Mouse (Mus musculus): Measurements from ENCODE around the gene Trmt1. TPM values are rescaled to one million over a fixed set of nuclear protein-coding genes. Genes with fewer than 3 reads are reported as not detected.

Trmt1 gene
- polyA plus RNA-seq, 1 experiment from 2014 or later: 40.6 TPM

DNA sequence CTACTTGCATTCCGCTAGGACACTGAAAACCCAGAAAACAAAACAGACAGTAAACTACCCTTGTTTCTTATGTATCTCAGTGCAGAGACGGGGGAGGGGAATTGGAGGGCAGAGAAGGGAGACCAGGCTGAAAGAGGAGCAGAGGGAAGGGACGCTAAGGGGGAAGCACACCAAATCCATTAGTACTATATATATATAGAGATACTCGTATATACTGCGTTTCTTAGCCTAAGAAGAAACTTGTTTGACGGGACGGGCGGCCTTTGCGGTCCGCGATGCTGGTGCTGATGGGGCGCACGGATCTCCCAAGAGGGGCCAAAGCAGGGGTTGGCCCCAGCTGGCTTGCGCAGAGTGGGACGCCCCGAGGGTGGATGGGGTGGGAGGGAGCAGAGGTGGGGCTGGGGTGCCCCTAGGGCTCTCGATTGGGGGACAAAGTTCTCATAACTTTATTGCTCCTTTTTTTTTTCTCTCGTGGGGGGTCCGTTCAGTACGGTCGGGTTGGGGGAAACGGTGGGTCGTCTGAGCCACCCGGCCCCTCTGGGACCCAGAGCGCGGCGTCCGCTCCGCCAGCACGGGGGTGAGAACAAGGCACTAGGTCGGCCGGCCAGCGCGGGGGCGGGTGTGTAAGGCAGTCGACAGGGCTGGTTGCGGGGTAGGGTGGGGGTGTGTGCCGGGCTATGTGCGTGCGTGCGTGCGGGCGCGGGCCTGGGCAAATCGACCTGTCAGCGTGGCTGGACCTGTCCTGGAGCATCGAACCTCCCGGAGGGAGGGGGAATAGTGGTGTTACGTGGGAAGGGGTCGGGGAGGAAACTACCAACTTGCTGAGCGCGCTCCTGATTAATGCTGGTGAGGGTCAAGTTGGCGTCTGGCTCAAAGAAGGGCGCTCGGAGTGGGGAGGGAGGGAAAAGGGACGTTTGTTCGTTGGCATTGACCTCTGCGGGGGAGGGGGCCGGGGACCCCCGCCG, 19.0 kb downstream of the Trmt1 start:
- Histone ChIP-seq H3K4me2 (peak overlapping the region; percentile 62), H3K27ac (peak overlapping the region; percentile 77), H3K27me3 (peaks cover 59% of the 10 kb centered on the region), H3K9me3 (replicated peaks) (no peaks in the 10 kb centered on the region), H3K36me3 (no peaks in the 10 kb centered on the region; the same call in 1 of the 2 replicates), H3K4me1 (replicated peaks) (peaks cover 74% of the 10 kb centered on the region), H3K9ac (peak overlapping the region; percentile 52), H3K4me3 (peak overlapping the region; percentile 40)
- no peak for ATAC-seq (replicated peaks; ENCODE audit: insufficient number of reproducible peaks, insufficient read depth, low FRiP score, low read depth)
- WGBS: 7% methylated on average over 61 of the region's 61 CpGs

DNA sequence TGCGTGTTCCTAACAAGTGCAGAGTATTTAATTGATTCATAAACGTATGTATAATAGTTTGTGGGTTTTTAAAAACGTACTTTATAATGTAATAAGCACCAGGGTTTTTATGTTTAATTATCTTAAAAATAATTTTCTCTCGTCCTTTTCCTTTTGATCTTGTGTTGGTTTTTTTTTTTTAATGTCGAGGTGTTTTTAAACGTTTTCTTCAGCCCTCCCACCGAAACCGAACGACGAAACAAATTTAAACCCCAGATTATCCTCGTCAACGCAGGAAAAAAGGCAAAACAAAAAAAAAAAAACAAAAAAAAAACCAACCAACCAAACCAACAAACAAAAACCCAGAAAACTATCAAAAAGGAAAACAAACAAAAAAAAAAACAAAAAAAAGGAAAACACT, 19.9 kb downstream of the Trmt1 start:
- H3K27me3 ChIP-seq: peaks cover 59% of the 10 kb centered on the region
- H3K4me1 ChIP-seq (replicated peaks): peaks cover 71% of the 10 kb centered on the region
- H3K4me3 ChIP-seq: peak overlapping the region; percentile 40
- no peaks in the 10 kb centered on the region for H3K9me3 ChIP-seq (replicated peaks)
- H3K4me2 ChIP-seq: peak overlapping the region; percentile 62
- peak overlapping the region; percentile 52 for H3K9ac ChIP-seq
- 21% methylated on average over 12 of the region's 12 CpGs for WGBS
- peak overlapping the region; percentile 77 for H3K27ac ChIP-seq
- ATAC-seq (replicated peaks; ENCODE audit: insufficient number of reproducible peaks, insufficient read depth, low FRiP score, low read depth): no peak
- no peaks in the 10 kb centered on the region; the same call in 1 of the 2 replicates for H3K36me3 ChIP-seq

DNA sequence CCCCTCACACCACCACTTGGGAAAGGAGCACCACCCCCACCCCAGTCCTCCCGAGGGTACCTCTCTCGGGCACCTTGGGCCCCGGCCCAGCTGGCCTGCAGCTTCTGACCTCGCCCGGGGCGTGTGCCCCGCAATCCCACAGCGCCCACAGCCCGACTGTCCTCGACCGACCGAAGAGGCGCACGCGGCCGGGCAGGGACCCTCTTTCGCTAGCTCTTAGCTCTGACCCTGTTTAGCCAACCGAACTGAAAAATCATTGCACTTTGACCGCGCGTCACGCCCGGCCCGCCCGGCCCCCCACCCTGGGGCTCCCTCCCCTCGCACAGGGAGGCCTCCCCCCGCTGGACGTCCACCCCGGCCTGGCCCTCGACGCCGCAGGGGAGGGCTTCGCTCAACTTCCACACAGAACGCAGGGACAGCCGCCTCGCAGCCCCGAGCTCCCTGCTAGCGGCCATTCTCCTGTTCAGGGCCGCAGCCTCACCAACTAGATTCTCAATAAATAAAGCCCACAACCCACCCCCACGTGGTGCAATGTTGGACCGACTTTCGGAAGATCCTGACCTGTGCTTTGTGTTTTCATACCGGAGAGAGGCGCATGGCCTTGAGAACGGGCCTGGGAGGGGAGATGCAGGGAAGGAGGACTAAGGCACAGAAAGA, 20.6 kb downstream of the Trmt1 start:
- no peaks in the 10 kb centered on the region for H3K9me3 ChIP-seq (replicated peaks)
- 0 out of 2 replicates have a peak, but pooled peaks have one; percentile 17 for ATAC-seq (replicated peaks; ENCODE audit: insufficient number of reproducible peaks, insufficient read depth, low FRiP score, low read depth)
- peak overlapping the region; percentile 39 for H3K4me3 ChIP-seq
- H3K9ac ChIP-seq: peak overlapping the region; percentile 49
- H3K36me3 ChIP-seq: no peaks in the 10 kb centered on the region; the same call in 1 of the 2 replicates
- peak overlapping the region; percentile 83 for H3K27ac ChIP-seq
- WGBS: 8% methylated on average over 45 of the region's 45 CpGs
- H3K4me2 ChIP-seq: peak overlapping the region; percentile 56
- peaks cover 59% of the 10 kb centered on the region for H3K27me3 ChIP-seq
- peaks cover 69% of the 10 kb centered on the region for H3K4me1 ChIP-seq (replicated peaks)

GRCm38 (mm10) chr8:84707267-84707883, 21.3 kb downstream of the Trmt1 start:
- WGBS: 21% methylated on average over 22 of the region's 22 CpGs
- Histone ChIP-seq H3K4me2 (peak overlapping the region; percentile 56), H3K36me3 (no peaks in the 10 kb centered on the region; the same call in 1 of the 2 replicates), H3K9me3 (replicated peaks) (no peaks in the 10 kb centered on the region), H3K27me3 (peaks cover 57% of the 10 kb centered on the region), H3K27ac (peak overlapping the region; percentile 83), H3K9ac (peak overlapping the region; percentile 49), H3K4me1 (replicated peaks) (peaks cover 75% of the 10 kb centered on the region), H3K4me3 (peak overlapping the region; percentile 39)
- 0 out of 2 replicates have a peak, but pooled peaks have one; percentile 4 for ATAC-seq (replicated peaks; ENCODE audit: insufficient number of reproducible peaks, insufficient read depth, low FRiP score, low read depth)

- H3K4me3 ChIP-seq: peak overlapping the region; percentile 39
- no peaks in the 10 kb centered on the region for H3K9me3 ChIP-seq (replicated peaks)
- H3K9ac ChIP-seq: peak overlapping the region; percentile 37
- 29% methylated on average over 15 of the region's 15 CpGs for WGBS
- no peaks in the 10 kb centered on the region; the same call in 1 of the 2 replicates for H3K36me3 ChIP-seq
- peaks cover 50% of the 10 kb centered on the region for H3K27me3 ChIP-seq
- no peak for ATAC-seq (replicated peaks; ENCODE audit: insufficient number of reproducible peaks, insufficient read depth, low FRiP score, low read depth)
- H3K4me1 ChIP-seq (replicated peaks): peaks cover 76% of the 10 kb centered on the region
- peak overlapping the region; percentile 83 for H3K27ac ChIP-seq
- peak overlapping the region; percentile 56 for H3K4me2 ChIP-seq
These were observed 22.0 kb downstream of the Trmt1 start for GRCm38 (mm10) chr8:84708071-84708541.

- ATAC-seq (replicated peaks; ENCODE audit: insufficient number of reproducible peaks, insufficient read depth, low FRiP score, low read depth): peak; percentile 43
- Histone ChIP-seq H3K9me3 (replicated peaks) (no peaks in the 10 kb centered on the region), H3K36me3 (no peaks in the 10 kb centered on the region; the same call in 1 of the 2 replicates), H3K4me1 (replicated peaks) (peaks cover 76% of the 10 kb centered on the region), H3K9ac (no peak overlapping the region), H3K27me3 (peaks cover 45% of the 10 kb centered on the region), H3K4me2 (no peak overlapping the region), H3K4me3 (no peak overlapping the region), H3K27ac (no peak overlapping the region; the same call in 1 of the 2 replicates)
- 20% methylated on average over 12 of the region's 12 CpGs for WGBS
These were observed 22.8 kb downstream of the Trmt1 start for GRCm38 (mm10) chr8:84708774-84709475.

DNA sequence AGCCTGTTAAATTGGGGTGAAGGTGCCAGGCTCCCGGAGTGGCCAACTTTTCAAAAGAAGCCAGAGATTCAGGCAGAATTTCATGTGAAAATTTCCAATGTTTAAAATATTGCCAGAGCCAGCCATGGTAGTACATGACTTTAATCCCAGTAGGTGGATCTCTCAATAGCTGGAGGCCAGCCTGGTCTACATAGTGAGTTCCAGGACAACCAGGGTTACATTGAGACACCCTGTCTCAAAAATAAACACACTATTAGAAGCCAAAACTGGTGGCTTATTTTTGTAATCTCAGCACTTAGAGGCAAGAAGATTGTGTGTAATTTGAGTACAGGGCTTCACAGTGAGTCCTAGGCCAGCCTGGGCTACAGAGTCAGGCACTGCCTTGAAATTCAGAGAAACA, 23.8 kb downstream of the Trmt1 start:
- WGBS: 94% methylated on average over 1 of the region's 1 CpGs
- H3K27ac ChIP-seq: peak overlapping the region; percentile 33; the same call in 1 of the 2 replicates
- H3K9me3 ChIP-seq (replicated peaks): no peaks in the 10 kb centered on the region
- peak overlapping the region; percentile 27; the same call in 1 of the 2 replicates for H3K9ac ChIP-seq
- peaks cover 76% of the 10 kb centered on the region for H3K4me1 ChIP-seq (replicated peaks)
- H3K27me3 ChIP-seq: peaks cover 35% of the 10 kb centered on the region
- no peak overlapping the region for H3K4me2 ChIP-seq
- no peak overlapping the region for H3K4me3 ChIP-seq
- no peak for ATAC-seq (replicated peaks; ENCODE audit: insufficient number of reproducible peaks, insufficient read depth, low FRiP score, low read depth)
- H3K36me3 ChIP-seq: no peaks in the 10 kb centered on the region

GRCm38 (mm10) chr8:84711312-84711711, 25.2 kb downstream of the Trmt1 start:
- no peak overlapping the region for H3K4me2 ChIP-seq
- H3K36me3 ChIP-seq: no peaks in the 10 kb centered on the region
- H3K9me3 ChIP-seq (replicated peaks): no peaks in the 10 kb centered on the region
- ATAC-seq (replicated peaks; ENCODE audit: insufficient number of reproducible peaks, insufficient read depth, low FRiP score, low read depth): no peak
- H3K27ac ChIP-seq: peak overlapping the region; percentile 80
- H3K4me3 ChIP-seq: no peak overlapping the region
- no peak overlapping the region for H3K9ac ChIP-seq
- H3K4me1 ChIP-seq (replicated peaks): peaks cover 77% of the 10 kb centered on the region
- 45% methylated on average over 3 of the region's 3 CpGs for WGBS
- peaks cover 30% of the 10 kb centered on the region for H3K27me3 ChIP-seq

DNA sequence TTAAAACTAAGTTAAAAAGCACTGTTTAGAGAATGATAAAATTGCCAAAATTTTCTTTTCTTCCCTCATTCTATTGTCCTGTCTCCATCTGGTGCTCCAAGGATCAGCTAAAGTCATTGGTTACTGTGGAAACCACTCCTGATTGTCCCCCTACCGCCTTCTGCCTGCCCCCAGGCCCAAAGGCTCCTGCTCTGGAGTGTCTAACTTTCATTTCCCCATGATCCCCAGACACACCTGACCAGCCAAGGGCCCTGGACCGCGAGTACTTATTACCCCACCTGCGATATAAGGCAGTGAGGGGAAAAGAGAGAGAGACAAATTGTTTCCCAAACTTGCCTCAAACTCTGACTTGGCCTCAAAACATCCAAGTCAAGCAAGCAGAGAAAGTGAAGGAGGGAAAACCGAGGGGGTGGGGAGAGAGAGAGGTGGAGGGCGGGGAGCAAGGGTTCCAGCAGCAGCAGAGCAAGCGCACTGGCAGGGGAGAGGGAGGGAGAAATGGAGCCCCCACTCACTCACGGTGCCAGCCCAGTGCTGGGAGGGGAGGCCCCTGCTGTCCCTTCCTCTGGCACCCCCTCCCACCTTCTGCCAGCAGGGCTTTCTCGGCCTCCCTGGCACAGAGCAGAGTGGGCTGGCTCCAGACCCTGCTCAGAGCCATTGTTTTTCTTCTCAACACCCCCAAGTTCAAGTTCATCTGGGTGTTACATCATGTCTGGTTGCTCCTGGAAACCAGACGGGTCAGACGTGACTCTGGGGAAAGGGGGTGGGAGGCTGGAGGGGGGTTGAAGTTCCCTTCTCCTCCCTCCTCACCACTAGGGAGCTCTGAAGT, 26.0 kb downstream of the Trmt1 start:
- no peaks in the 10 kb centered on the region for H3K9me3 ChIP-seq (replicated peaks)
- peaks cover 28% of the 10 kb centered on the region for H3K27me3 ChIP-seq
- H3K4me1 ChIP-seq (replicated peaks): peaks cover 74% of the 10 kb centered on the region
- ATAC-seq (replicated peaks; ENCODE audit: insufficient number of reproducible peaks, insufficient read depth, low FRiP score, low read depth): peak; percentile 67
- peak overlapping the region; percentile 80 for H3K27ac ChIP-seq
- peak overlapping the region; percentile 23 for H3K4me2 ChIP-seq
- H3K4me3 ChIP-seq: no peak overlapping the region
- whole genome bisulfite sequencing: 29% methylated on average over 11 of the region's 11 CpGs
- H3K36me3 ChIP-seq: no peaks in the 10 kb centered on the region
- H3K9ac ChIP-seq: no peak overlapping the region

- ATAC-seq (replicated peaks; ENCODE audit: insufficient number of reproducible peaks, insufficient read depth, low FRiP score, low read depth): no peak
These were observed 26.6 kb downstream of the Trmt1 start for GRCm38 (mm10) chr8:84712759-84713120.

More at GRCm38 (mm10) chr8:84712759-84713120, 26.6 kb downstream of the Trmt1 start:
- Histone ChIP-seq H3K4me1 (replicated peaks) (peaks cover 69% of the 10 kb centered on the region), H3K4me2 (no peak overlapping the region), H3K27me3 (peaks cover 27% of the 10 kb centered on the region), H3K9ac (no peak overlapping the region), H3K36me3 (0 out of 2 replicates have a peak, but pooled peaks cover 3% of the 10 kb centered on the region), H3K4me3 (no peak overlapping the region), H3K9me3 (replicated peaks) (no peaks in the 10 kb centered on the region), H3K27ac (peak overlapping the region; percentile 80)
- 27% methylated on average over 3 of the region's 3 CpGs for WGBS
